Mouse (Mus musculus) spleen, adult 2 months (tissue): ENCODE measurements at regions not wholly inside any gene's neighbourhood (a gene's known extent, or its start where the extent isn't known, plus 50 kb on each side); places are given as distances from the start of the nearest gene placed in this dataset.

Experiments
- CTCF ChIP-seq: fragments of 200-500 bp; IDR thresholded peaks from 2 replicates; pipeline ENCODE4 v1.5.1; 2011; ENCODE audit warnings: mild to moderate bottlenecking, inconsistent platforms; ENCODE audit not compliant: insufficient read depth, insufficient read length, insufficient replicate concordance; ENCODE audit errors: extremely low read depth
- POLR2A ChIP-seq: fragments of 200-500 bp; IDR thresholded peaks from 2 replicates; pipeline ENCODE4 v1.6.1; 2011; ENCODE audit warnings: low read depth, low read length, inconsistent platforms

- TF ChIP-seq POLR2A, result no peak
- no peak for TF ChIP-seq CTCF
Measured at GRCm38 (mm10) chr2:166249338-166249950, 94.0 kb upstream of the Sulf2 start.
